Mouse (Mus musculus) E14TG2a.4 (cell line): ENCODE results near the gene Ism1.
A peak's percentile ranks its signal among the peaks of the same experiment; 100 is the strongest.

Experiments used
- H3K27me3 ChIP-seq: 2 replicates; pipeline ENCODE4 v1.6.1; 2014; ENCODE audit warnings: low read length, control low read depth; ENCODE audit not compliant: insufficient read depth
- H3K36me3 ChIP-seq: 2 replicates; pipeline ENCODE4 v1.6.1; 2014; ENCODE audit warnings: low read length, control low read depth; ENCODE audit not compliant: insufficient read depth
- H3K4me1 ChIP-seq: replicated peaks from 2 replicates; pipeline ENCODE4 v1.6.1; 2014; ENCODE audit warnings: low read depth, low read length, control low read depth
- H3K4me3 ChIP-seq: replicated peaks from 2 replicates; pipeline ENCODE4 v1.5.1; 2014; ENCODE audit warnings: mild to moderate bottlenecking, low read length
- H3K9me3 ChIP-seq: 2 replicates; pipeline ENCODE4 v1.6.1; 2014; ENCODE audit warnings: low read length, control low read depth
- CTCF ChIP-seq: conservative IDR thresholded peaks from 2 replicates; pipeline ENCODE4 v1.5.1; 2014; ENCODE audit warnings: low read length
- NANOG ChIP-seq: IDR thresholded peaks from 2 replicates; pipeline ENCODE4 v1.6.1; 2014; ENCODE audit warnings: borderline replicate concordance, low read length, mixed read lengths
- POU5F1 ChIP-seq: IDR thresholded peaks from 2 replicates; pipeline ENCODE4 v1.6.1; 2014; ENCODE audit warnings: low read length, borderline replicate concordance

Gene Ism1

GRCm38 (mm10) chr2:139704951-139705350 is 27.0 kb downstream of the Ism1 start:
- Histone ChIP-seq H3K4me3 (no peak overlapping the region), H3K27me3 (no peaks in the 10 kb centered on the region), H3K36me3 (no peaks in the 10 kb centered on the region), H3K4me1 (no peaks in the 10 kb centered on the region), H3K9me3 (peaks cover 10% of the 10 kb centered on the region)
- no peak for TF ChIP-seq CTCF
- no peak for TF ChIP-seq NANOG
- no peak for TF ChIP-seq POU5F1

DNA sequence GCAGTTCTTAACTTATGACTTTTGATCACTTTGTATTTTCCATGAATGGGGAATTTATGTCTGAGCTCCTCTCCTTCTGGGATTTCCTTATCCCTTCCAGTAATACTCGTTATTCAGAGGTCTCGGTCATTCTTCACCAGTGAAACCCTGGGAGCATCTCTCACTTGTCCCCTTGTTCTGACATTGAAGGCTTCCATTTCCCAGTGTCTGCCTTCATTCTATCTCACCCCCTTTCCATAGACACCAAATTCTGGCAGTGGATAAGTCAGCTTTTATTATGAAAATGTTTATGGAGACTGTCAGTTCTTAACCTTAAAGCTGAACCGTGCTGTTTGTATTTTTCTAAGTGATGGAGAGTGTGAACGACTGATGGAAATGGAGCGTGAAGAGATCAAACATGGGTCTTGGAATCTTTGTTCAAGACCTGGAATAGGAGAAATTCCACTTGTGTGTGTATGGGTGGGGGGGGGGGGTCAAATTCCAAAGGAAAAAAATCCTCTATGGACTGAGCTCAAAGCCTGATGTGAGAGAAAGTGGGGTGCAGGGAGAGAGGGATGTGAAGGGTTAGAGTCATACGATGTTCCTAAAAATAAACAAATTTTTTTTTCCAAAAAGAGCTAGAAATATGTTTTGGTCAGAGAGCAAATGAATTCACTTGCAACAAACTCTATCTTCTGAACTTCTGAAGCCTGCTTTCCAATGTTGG is 30.4 kb downstream of the Ism1 start:
- Histone ChIP-seq H3K4me3 (no peak overlapping the region), H3K9me3 (no peaks in the 10 kb centered on the region), H3K36me3 (no peaks in the 10 kb centered on the region), H3K27me3 (no peaks in the 10 kb centered on the region), H3K4me1 (no peaks in the 10 kb centered on the region)
- no peak for TF ChIP-seq CTCF
- no peak for TF ChIP-seq NANOG
- no peak for TF ChIP-seq POU5F1

DNA sequence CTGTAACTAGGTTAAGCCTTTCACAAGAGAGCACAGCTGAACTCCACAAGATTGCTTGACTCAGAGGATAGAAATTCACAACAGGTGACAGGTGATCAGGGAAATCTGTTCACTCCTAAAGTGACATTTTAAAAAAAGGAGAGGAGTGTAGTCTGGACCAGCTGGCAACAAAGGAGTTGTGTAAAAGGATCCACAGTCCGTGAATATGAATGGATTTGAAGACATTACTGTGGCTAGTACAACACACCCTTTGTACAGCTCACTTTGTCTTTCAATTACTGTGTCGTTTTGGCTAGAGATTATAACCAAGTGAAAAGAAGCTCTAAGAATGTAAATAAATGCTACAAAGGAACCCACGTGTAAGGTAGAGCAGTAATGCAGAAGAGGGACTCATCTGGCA is 33.7 kb downstream of the Ism1 start:
- no peak for TF ChIP-seq NANOG
- TF ChIP-seq CTCF: no peak
- TF ChIP-seq POU5F1: no peak
- H3K4me3 ChIP-seq: no peak overlapping the region
- H3K36me3 ChIP-seq: no peaks in the 10 kb centered on the region
- no peaks in the 10 kb centered on the region for H3K27me3 ChIP-seq
- H3K9me3 ChIP-seq: no peaks in the 10 kb centered on the region
- H3K4me1 ChIP-seq: no peaks in the 10 kb centered on the region

- TF ChIP-seq NANOG (no peak), POU5F1 (no peak)
- Histone ChIP-seq H3K4me1 (no peaks in the 10 kb centered on the region), H3K9me3 (peaks cover 4% of the 10 kb centered on the region), H3K36me3 (no peaks in the 10 kb centered on the region), H3K4me3 (no peak overlapping the region), H3K27me3 (no peaks in the 10 kb centered on the region)
These were observed 34.1 kb downstream of the Ism1 start for GRCm38 (mm10) chr2:139712046-139712445.

DNA sequence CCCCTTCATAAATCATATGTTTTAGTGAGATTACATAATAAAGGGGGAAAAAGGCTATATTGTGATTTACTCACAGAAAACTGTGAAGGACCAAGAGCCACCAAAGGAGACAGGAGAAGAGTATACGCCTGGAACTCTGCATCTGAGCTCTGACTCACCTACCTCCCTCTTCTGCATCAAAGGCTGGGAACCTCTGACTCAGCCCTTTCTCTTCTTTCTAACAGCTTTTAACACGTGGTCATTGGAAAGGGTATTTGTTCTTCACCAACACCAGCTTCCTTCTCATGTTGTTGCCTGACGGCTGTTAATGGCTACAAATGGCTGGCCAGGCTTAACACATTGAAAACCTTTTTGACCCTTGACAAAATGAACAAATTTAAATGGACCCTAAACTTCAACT is 36.2 kb downstream of the Ism1 start:
- Histone ChIP-seq H3K4me3 (no peak overlapping the region), H3K9me3 (peaks cover 8% of the 10 kb centered on the region), H3K27me3 (no peaks in the 10 kb centered on the region), H3K36me3 (no peaks in the 10 kb centered on the region), H3K4me1 (no peaks in the 10 kb centered on the region)
- TF ChIP-seq CTCF (no peak), NANOG (no peak), POU5F1 (no peak)

DNA sequence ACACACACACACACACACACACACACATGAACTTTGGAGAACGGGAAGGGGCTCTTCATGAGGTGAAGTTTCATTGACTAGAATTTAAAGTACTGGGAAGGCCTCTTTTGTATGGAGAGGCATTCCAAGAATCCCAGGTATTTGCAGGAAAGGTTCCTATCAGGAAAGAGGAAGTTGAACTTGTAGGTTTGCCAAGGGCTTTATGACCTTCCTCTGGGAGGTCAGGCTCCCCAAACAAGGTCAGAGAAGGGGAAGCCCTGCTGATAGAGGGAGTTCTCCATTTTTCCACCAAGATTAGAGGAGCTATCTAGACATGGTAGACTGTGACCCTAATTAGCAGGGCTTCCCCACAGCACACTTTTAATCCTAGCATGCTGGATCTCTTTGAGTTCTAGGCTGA is 39.8 kb downstream of the Ism1 start:
- Histone ChIP-seq H3K27me3 (no peaks in the 10 kb centered on the region), H3K4me1 (no peaks in the 10 kb centered on the region), H3K36me3 (no peaks in the 10 kb centered on the region), H3K4me3 (no peak overlapping the region), H3K9me3 (peaks cover 8% of the 10 kb centered on the region)
- TF ChIP-seq POU5F1: no peak

GRCm38 (mm10) chr2:139722700-139723099 is 44.7 kb downstream of the Ism1 start:
- Histone ChIP-seq H3K4me1 (no peaks in the 10 kb centered on the region), H3K4me3 (no peak overlapping the region), H3K9me3 (0 out of 2 replicates have a peak, but pooled peaks cover 2% of the 10 kb centered on the region), H3K36me3 (no peaks in the 10 kb centered on the region), H3K27me3 (no peaks in the 10 kb centered on the region)
- TF ChIP-seq CTCF: peak; percentile 76
- no peak for TF ChIP-seq NANOG

GRCm38 (mm10) chr2:139723304-139723703 is 45.3 kb downstream of the Ism1 start:
- Histone ChIP-seq H3K4me3 (no peak overlapping the region), H3K9me3 (no peaks in the 10 kb centered on the region), H3K27me3 (no peaks in the 10 kb centered on the region), H3K36me3 (no peaks in the 10 kb centered on the region), H3K4me1 (no peaks in the 10 kb centered on the region)
- TF ChIP-seq NANOG (no peak), CTCF (no peak), POU5F1 (no peak)

- H3K27me3 ChIP-seq: no peaks in the 10 kb centered on the region
- H3K36me3 ChIP-seq: no peaks in the 10 kb centered on the region
- H3K9me3 ChIP-seq: no peaks in the 10 kb centered on the region
- no peak overlapping the region for H3K4me3 ChIP-seq
- H3K4me1 ChIP-seq: no peaks in the 10 kb centered on the region
- TF ChIP-seq CTCF (no peak), NANOG (no peak), POU5F1 (no peak)
These were observed 46.3 kb downstream of the Ism1 start for GRCm38 (mm10) chr2:139724202-139724838.
